Mouse (Mus musculus) layer of hippocampus, adult 8-10 months (tissue): ENCODE measurements around the gene Olfr1347. TPM values are rescaled to one million over a fixed set of nuclear protein-coding genes. Genes with fewer than 3 reads are reported as not detected.
"Not testable (repeated sequence)": the region's sequence is repeated elsewhere in the genome, so short reads cannot be mapped to it uniquely, and the experiment has no call there.

Experiments used
- DNase-seq, 2 experiments: peaks; one replicate each; pipeline ENCODE4 v3.0.0; 2022; ENCODE audit warnings: low spot score in 2 of 2
- total RNA-seq, 4 experiments: library from RNA; stranded (reverse); gene quantifications; 2 replicates each; pipeline ENCODE4 v1.2.4; 2022

The Olfr1347 gene
- total RNA-seq: not detected

GRCm38 (mm10) chr7:6499655-6500054, at the start of gene Olfr1347:
Gene Olfr1347 (minus strand): TSS chr7:6499755.
- DNase-seq: no peak

GRCm38 (mm10) chr7:6526141-6526540, 26.6 kb upstream of the Olfr1347 start:
- no peak for DNase-seq

GRCm38 (mm10) chr7:6525001-6525400, 25.4 kb upstream of the Olfr1347 start:
- no peak for DNase-seq

- DNase-seq: no peak
These were observed 23.3 kb upstream of the Olfr1347 start, which contains the start of gene Olfr1349 for GRCm38 (mm10) chr7:6522850-6523249. Gene Olfr1349 (minus strand): TSS chr7:6522950.

GRCm38 (mm10) chr7:6521666-6522065, 22.1 kb upstream of the Olfr1347 start:
- no peak for DNase-seq

- no peak for DNase-seq
These were observed 9.1 kb upstream of the Olfr1347 start, which contains the start of gene Olfr1348 for GRCm38 (mm10) chr7:6508648-6509047. Gene Olfr1348 (minus strand): TSS chr7:6508748.

GRCm38 (mm10) chr7:6486841-6487240, 12.7 kb downstream of the Olfr1347 start, which contains the start of gene Olfr5:
Gene Olfr5 (minus strand): TSS chr7:6486941.
- DNase-seq: no peak

- DNase-seq: not testable (repeated sequence)
These were observed 21.9 kb downstream of the Olfr1347 start for GRCm38 (mm10) chr7:6477633-6478032.

GRCm38 (mm10) chr7:6466951-6467350, 32.6 kb downstream of the Olfr1347 start, which contains the start of gene Olfr1346:
Gene Olfr1346 (plus strand): TSS chr7:6467101.
- DNase-seq: no peak

- DNase-seq: no peak
These were observed 43.2 kb downstream of the Olfr1347 start for GRCm38 (mm10) chr7:6456399-6456798.

GRCm38 (mm10) chr7:6455868-6456267, 43.7 kb downstream of the Olfr1347 start, which contains the start of gene Olfr1336:
Gene Olfr1336 (plus strand): TSS chr7:6456168.
- DNase-seq: no peak

- no peak for DNase-seq
These were observed 51.8 kb downstream of the Olfr1347 start for GRCm38 (mm10) chr7:6447771-6448170.

- DNase-seq: no peak
These were observed 58.4 kb downstream of the Olfr1347 start for GRCm38 (mm10) chr7:6441173-6441572.

- no peak for DNase-seq
These were observed 61.2 kb downstream of the Olfr1347 start, which contains the start of gene Olfr1344 for GRCm38 (mm10) chr7:6438388-6438787. Gene Olfr1344 (plus strand): TSS chr7:6438688.

Other genes starting within 250 kb of the Olfr1347 start
- not detected for gene Epp13, start 247.0 kb downstream of the Olfr1347 start, total RNA-seq
- gene Zfp667, start 213.2 kb downstream of the Olfr1347 start, total RNA-seq: 10 to 100 TPM; 15.5 to 21.1 (median 18.2) TPM
- 10 to 100 TPM; 10.1 to 14.2 (median 11.1) TPM for gene Zfp583, start 168.5 kb downstream of the Olfr1347 start, total RNA-seq
- gene Gm3854, start 156.0 kb downstream of the Olfr1347 start, total RNA-seq: 1 to 10 TPM; 5.8 to 6.8 (median 6.0) TPM
- gene Zfp78, start 136.5 kb downstream of the Olfr1347 start, total RNA-seq: 1 to 10 TPM; 4.0 to 7.5 (median 6.5) TPM
- 1 to 10 TPM; 8.0 to 9.9 (median 8.4) TPM for gene Zfp28, start 116.5 kb downstream of the Olfr1347 start, total RNA-seq
- 10 to 100 TPM; 20.0 to 22.2 (median 21.4) TPM for gene Smim17, start 101.0 kb downstream of the Olfr1347 start, total RNA-seq
- under 1 TPM; 0.18 to 0.53 (median 0.38) TPM for gene Gm20715, start 89.5 kb downstream of the Olfr1347 start, total RNA-seq
- gene Olfr1344, start 61.1 kb downstream of the Olfr1347 start, total RNA-seq: 1 to 10 TPM; 1.3 to 2.1 (median 1.5) TPM
- gene Olfr1336, start 43.6 kb downstream of the Olfr1347 start, total RNA-seq: under 1 TPM in 2 of 4 experiments, not detected in 2; 0.07 to 0.12 TPM
- under 1 TPM in 1 of 4 experiments, not detected in 3; 0.07 TPM for gene Olfr1346, start 32.7 kb downstream of the Olfr1347 start, total RNA-seq
- gene Olfr5, start 12.8 kb downstream of the Olfr1347 start, total RNA-seq: not detected
- not detected for gene Olfr1348, start 9.0 kb upstream of the Olfr1347 start, total RNA-seq
- under 1 TPM in 1 of 4 experiments, not detected in 3; 0.11 TPM for gene Olfr1349, start 23.2 kb upstream of the Olfr1347 start, total RNA-seq
- not detected for gene Olfr1350, start 65.1 kb upstream of the Olfr1347 start, total RNA-seq
- 1 to 10 TPM; 4.4 to 8.8 (median 6.5) TPM for gene Zim1, start 196.7 kb upstream of the Olfr1347 start, total RNA-seq
- gene Peg3, start 230.7 kb upstream of the Olfr1347 start, total RNA-seq: 100 to 1,000 TPM; 161 to 238 (median 189) TPM
- 10 to 100 TPM; 27.6 to 36.3 (median 30.6) TPM for gene Usp29, start 230.8 kb upstream of the Olfr1347 start, total RNA-seq